Comparison of ENCODE assay signal across 8 mouse cellular contexts in the genomic region with DNA sequence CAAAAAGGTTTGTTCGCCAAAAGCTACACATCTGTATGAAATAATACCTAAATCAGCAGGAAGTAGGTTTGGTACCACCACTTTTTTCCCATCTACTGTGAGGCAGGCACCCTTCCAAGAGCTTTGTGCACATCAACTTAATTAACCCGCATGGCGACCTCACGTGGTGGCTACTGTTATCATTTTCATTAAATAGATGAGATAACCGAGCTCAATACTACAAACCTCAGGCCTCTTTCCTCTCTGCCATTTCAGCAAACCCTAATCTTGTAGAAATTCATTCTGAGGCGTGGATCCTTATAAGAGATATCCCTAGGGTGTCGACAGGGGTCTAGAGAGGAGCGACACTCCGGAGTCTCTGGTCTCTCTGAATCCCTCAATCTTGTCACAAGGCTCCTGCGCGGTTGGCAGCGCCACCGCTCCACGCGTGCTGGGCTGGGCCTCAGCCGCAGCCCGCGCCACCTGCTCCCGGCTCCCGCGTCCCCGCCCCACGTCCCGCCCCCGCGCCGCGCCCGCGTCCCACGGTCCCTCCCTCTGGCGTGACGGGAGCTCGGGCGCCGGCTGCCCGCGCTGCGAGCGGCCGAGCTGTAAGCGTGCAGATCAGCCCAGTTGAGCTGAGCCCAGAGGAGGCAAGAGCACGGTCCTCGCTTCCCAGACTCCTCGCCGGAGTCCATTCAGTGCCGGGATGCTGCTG. TPM values are rescaled to one million over a fixed set of nuclear protein-coding genes. Genes with fewer than 3 reads are reported as not detected.
A peak's percentile ranks its signal among the peaks of the same experiment; 100 is the strongest.
DNase-seq lines count a peak whose midpoint lies in the region; ATAC-seq lines count a peak whose summit lies in the region.

TSS of gene 9330182L06Rik (plus strand) at position 533 of the 694 bp plus-strand sequence.

- peak within 1 kb of the TSS; percentile 55 for H3K4me3 ChIP-seq in erythroblast, embryonic 14.5 days (replicated peaks)

- ATAC-seq in erythroblast, adult 5-6 weeks (replicated peaks; ENCODE audit: low FRiP score, poor library complexity, severe bottlenecking), result no peak
- peak; percentile 60 for ATAC-seq in megakaryocyte-erythroid progenitor cell, adult 5-6 weeks (replicated peaks; ENCODE audit: low FRiP score, low TSS enrichment, poor library complexity, severe bottlenecking)

- DNase-seq in cerebellum, postnatal 36 days, result peak; percentile 83 to 89
- DNase-seq in gastrocnemius, postnatal 25 days, result peak; percentile 12
- peak; percentile 27 for DNase-seq in kidney, adult 18-20 months
- peak; percentile 81 for DNase-seq in left cerebral cortex, postnatal 4 days
- DNase-seq in right cerebral cortex, postnatal 4 days, result peak; percentile 83

- H3K9me3 ChIP-seq in erythroblast, embryonic 14.5 days (ENCODE audit: control insufficient read depth, low read length), result no peaks in the 10 kb centered on the region

- H3K27me3 ChIP-seq in erythroblast, embryonic 14.5 days (ENCODE audit: control insufficient read depth), result peaks cover 28% of the 10 kb centered on the region

- H3K36me3 ChIP-seq in erythroblast, embryonic 14.5 days (ENCODE audit: control insufficient read depth), result no peaks in the 10 kb centered on the region

- intact Hi-C loops in left cerebral cortex, postnatal 4 days (cut with DNase I), result loop anchor here (10.0 kb wide), 1 partner anchor 101 kb away; the partner anchor contains the start of gene Dmtf1

- H3K4me1 ChIP-seq in erythroblast, embryonic 14.5 days (ENCODE audit: control insufficient read depth), result peaks cover 1% of the 10 kb centered on the region; the same call in 1 of the 2 replicates

RNA-seq across cellular contexts. Expression of gene 9330182L06Rik, which starts in this region (rescaled TPM):
- not detected in 2 replicates for polyA plus RNA-seq in erythroblast, embryonic 14.5 days (2012)
- total RNA-seq in erythroblast, adult 5-6 weeks (2015; ENCODE audit: low replicate concordance), result not detected in 2 replicates
- total RNA-seq in erythroblast, adult 5-6 weeks (2017; ENCODE audit: low replicate concordance), result not detected in 2 replicates
- total RNA-seq in gastrocnemius, postnatal 25 days (2021), result under 1 TPM in 1 of 2 experiments, not detected in 1; 0.13 TPM
- 10 to 100 TPM; 44.3 to 45.1 TPM for total RNA-seq in left cerebral cortex, postnatal 4 days (2021)
- not detected in 2 replicates for total RNA-seq in megakaryocyte-erythroid progenitor cell, adult 5-6 weeks (2014; fragmentation: Nextera tagmentation)
- total RNA-seq in megakaryocyte-erythroid progenitor cell, adult 5-6 weeks (2017), result not detected in 2 replicates

Comparison
In these comparisons a context has a peak if more than half of its experiments do, and no peak if none do; other contexts are left out.
1. RNA of gene 9330182L06Rik (total RNA-seq): 44.3 to 45.1 TPM in left cerebral cortex, postnatal 4 days; 0.13 TPM in gastrocnemius, postnatal 25 days, not detected in erythroblast, adult 5-6 weeks and not detected in megakaryocyte-erythroid progenitor cell, adult 5-6 weeks; every median in the first group is over 10 times any median in the second.
2. Peak in DNase-seq in gastrocnemius, postnatal 25 days; RNA of the gene not detected or under 1 TPM.
3. Peak in ATAC-seq in megakaryocyte-erythroid progenitor cell, adult 5-6 weeks; RNA of the gene not detected or under 1 TPM.
4. DNase-seq: peak in every context shown above with its lines; median percentile 86 in cerebellum, postnatal 36 days; 83 in right cerebral cortex, postnatal 4 days; 81 in left cerebral cortex, postnatal 4 days; 27 in kidney, adult 18-20 months; 12 in gastrocnemius, postnatal 25 days.